Mouse (Mus musculus) heart, adult 2 months (tissue): ENCODE measurements at regions not wholly inside any gene's neighbourhood (a gene's known extent, or its start where the extent isn't known, plus 50 kb on each side); places are given as distances from the start of the nearest gene placed in this dataset.

Experiments
- DNase-seq, 2 experiments: peaks; one replicate each; pipeline ENCODE4 v3.0.0; 2021
- H3K27ac ChIP-seq: fragments of 200-600 bp; 2 replicates; pipeline ENCODE4 v1.8.1; 2022
- H3K27me3 ChIP-seq: fragments of 200-500 bp; 2 replicates; pipeline ENCODE4 v1.6.1; 2012; ENCODE audit warnings: mild to moderate bottlenecking, low read length, inconsistent platforms, mixed read lengths; ENCODE audit not compliant: control insufficient read depth, insufficient read depth
- H3K36me3 ChIP-seq: fragments of 200-500 bp; 2 replicates; pipeline ENCODE4 v1.6.1; 2012; ENCODE audit warnings: low read length, inconsistent platforms; ENCODE audit not compliant: control insufficient read depth, insufficient read depth
- H3K4me1 ChIP-seq: fragments of 200-500 bp; 2 replicates; pipeline ENCODE4 v1.6.1; 2011; ENCODE audit warnings: low read length; ENCODE audit not compliant: control insufficient read depth, insufficient read depth
- H3K4me3 ChIP-seq: fragments of 200-600 bp; 2 replicates; pipeline ENCODE4 v1.8.1; 2022
- H3K79me2 ChIP-seq: fragments of 200-500 bp; replicated peaks from 2 replicates; pipeline ENCODE4 v1.6.1; 2012; ENCODE audit warnings: mild to moderate bottlenecking, inconsistent platforms, low read length, moderate library complexity, mixed read lengths; ENCODE audit not compliant: control insufficient read depth, insufficient read depth
- H3K9ac ChIP-seq: fragments of 200-500 bp; 2 replicates; pipeline ENCODE4 v1.6.1; 2012; ENCODE audit warnings: low read depth, mild to moderate bottlenecking, control low read depth, inconsistent platforms, low read length, mixed read lengths
- CTCF ChIP-seq: fragments of 200-600 bp; IDR thresholded peaks from 2 replicates; pipeline ENCODE4 v1.8.1; 2022; ENCODE audit warnings: antibody characterized with exemption, mild to moderate bottlenecking, moderate library complexity
- EP300 ChIP-seq: fragments of 200-500 bp; IDR thresholded peaks from 2 replicates; pipeline ENCODE4 v1.6.1; 2011; ENCODE audit warnings: low read depth, low read length, control low read depth; ENCODE audit not compliant: insufficient read depth
- POLR2A ChIP-seq: fragments of 200-500 bp; IDR thresholded peaks from 2 replicates; pipeline ENCODE4 v1.6.1; 2011; ENCODE audit warnings: mild to moderate bottlenecking, low read depth, low read length, control low read depth; ENCODE audit not compliant: insufficient read depth
- WGBS: fragments of 180-500 bp; shearing (Covaris S2); methylation state at CpG from one replicate; pipeline ENCODE4 v1.1.7; 2018; 5-methylcytosine and 5-hydroxymethylcytosine counted together
- intact Hi-C: fragments of 180-260 bp; cut with DNase I; formaldehyde crosslinking; loops from one replicate; pipeline ENCODE4 v1.15.1; 2025

DNA sequence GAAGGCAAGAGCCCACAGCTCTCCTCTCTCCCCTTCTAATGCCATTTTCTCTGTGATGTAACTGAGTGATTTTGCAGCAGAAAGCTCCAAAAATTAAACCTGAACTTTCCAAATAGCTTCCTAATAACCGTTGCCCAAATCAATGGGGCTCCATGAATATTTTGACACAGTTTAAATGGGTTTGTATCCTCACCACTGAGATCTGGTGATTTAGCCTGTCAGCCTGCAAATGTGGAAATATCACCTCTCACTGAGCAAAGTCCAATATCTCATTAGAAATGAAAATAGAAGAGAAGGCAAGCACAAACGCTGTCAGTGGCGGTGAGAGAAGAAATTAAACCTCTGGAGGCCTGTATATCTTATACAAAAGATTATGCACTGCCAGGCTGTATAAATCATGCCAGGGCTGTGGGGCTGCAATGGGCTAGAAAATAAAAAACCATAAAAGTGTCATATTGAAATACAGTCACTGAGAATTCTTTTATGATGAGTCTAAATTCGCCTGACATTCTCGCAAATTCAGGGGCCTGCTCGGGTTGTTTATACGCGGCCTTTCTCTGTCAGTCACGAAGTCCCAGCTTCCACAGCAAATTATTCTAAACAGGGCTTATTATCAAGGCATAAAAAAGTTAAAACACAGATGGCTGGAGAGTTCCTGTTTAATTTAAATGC is 185.1 kb downstream of the Snx10 start:
- no peak overlapping the region for H3K9ac ChIP-seq
- H3K4me3 ChIP-seq = no peak overlapping the region
- H3K27me3 ChIP-seq = no peaks in the 10 kb centered on the region
- no peak for DNase-seq
- TF ChIP-seq CTCF (no peak), POLR2A (no peak), EP300 (no peak)
- H3K27ac ChIP-seq = no peak overlapping the region
- peaks cover 1% of the 10 kb centered on the region; the same call in 1 of the 2 replicates for H3K4me1 ChIP-seq
- H3K36me3 ChIP-seq = no peaks in the 10 kb centered on the region
- WGBS = 80% methylated on average over 9 of the region's 9 CpGs
- no peaks in the 10 kb centered on the region for H3K79me2 ChIP-seq
- intact Hi-C loops = no loop called here

DNA sequence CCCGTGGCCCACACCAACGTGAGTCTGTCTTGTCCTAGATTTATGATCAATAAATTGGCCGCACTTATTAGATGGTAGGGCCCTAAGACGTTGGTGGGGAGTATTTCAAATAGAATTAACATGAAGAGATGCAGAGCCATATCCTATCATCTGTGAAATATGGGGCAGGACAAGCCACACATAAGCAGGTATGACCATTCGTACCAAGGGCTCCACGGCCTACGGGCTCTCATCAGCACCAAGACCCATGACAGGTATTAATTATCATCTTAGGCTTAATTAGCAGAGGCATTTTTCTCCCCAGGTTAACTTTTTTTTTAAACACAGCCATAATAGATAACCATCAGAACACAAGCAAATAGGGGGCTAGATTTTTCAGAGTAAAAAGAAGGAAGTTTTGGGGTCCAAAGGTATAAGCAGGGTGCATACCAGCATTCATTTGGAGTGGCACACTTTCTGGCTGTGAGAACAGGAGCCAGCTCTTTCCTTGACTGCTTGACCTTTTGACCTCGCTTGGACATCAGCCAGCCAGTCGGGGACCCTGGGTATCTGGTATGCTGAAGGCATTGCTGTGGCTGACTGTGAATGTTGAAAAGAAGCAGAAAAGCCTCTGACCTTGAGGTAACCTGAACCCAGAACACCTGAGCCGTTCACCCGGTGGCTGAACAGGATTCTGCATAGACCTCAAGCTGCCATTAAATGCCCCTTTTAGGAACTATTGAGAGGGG is 185.8 kb downstream of the Snx10 start:
- Histone ChIP-seq H3K4me1 (peaks cover 1% of the 10 kb centered on the region; the same call in 1 of the 2 replicates), H3K9ac (no peak overlapping the region), H3K4me3 (no peak overlapping the region), H3K27ac (no peak overlapping the region), H3K27me3 (no peaks in the 10 kb centered on the region), H3K79me2 (no peaks in the 10 kb centered on the region), H3K36me3 (no peaks in the 10 kb centered on the region)
- peak in 1 of 2 experiments; percentile 8 for DNase-seq
- intact Hi-C loops = no loop called here
- TF ChIP-seq CTCF (no peak), POLR2A (no peak), EP300 (no peak)
- 69% methylated on average over 11 of the region's 11 CpGs for WGBS

DNA sequence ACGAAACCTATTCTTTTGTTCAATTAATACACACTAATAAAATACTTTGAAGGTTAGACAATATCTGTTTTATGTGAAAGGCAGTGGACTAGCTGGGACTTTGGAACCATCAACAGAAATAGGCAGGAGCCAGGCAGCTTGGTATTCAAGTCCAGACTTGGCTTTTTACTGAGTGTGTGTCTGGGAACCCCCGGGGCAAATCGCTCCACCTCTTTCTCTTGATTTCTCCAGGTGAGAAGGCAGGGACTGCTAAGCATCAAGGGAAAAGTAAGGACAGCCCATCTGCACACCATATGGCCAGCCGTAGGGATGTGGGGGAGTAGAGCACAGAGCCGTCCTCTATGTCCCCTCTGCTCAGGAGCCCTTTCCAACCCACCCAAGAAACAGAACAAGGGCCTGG is 186.5 kb downstream of the Snx10 start:
- Histone ChIP-seq H3K4me3 (no peak overlapping the region), H3K9ac (no peak overlapping the region), H3K79me2 (no peaks in the 10 kb centered on the region), H3K27me3 (no peaks in the 10 kb centered on the region), H3K36me3 (no peaks in the 10 kb centered on the region), H3K4me1 (peaks cover 1% of the 10 kb centered on the region; the same call in 1 of the 2 replicates), H3K27ac (no peak overlapping the region)
- 81% methylated on average over 5 of the region's 5 CpGs for WGBS
- TF ChIP-seq CTCF (no peak), EP300 (no peak), POLR2A (no peak)
- intact Hi-C loops = no loop called here
- no peak for DNase-seq

DNA sequence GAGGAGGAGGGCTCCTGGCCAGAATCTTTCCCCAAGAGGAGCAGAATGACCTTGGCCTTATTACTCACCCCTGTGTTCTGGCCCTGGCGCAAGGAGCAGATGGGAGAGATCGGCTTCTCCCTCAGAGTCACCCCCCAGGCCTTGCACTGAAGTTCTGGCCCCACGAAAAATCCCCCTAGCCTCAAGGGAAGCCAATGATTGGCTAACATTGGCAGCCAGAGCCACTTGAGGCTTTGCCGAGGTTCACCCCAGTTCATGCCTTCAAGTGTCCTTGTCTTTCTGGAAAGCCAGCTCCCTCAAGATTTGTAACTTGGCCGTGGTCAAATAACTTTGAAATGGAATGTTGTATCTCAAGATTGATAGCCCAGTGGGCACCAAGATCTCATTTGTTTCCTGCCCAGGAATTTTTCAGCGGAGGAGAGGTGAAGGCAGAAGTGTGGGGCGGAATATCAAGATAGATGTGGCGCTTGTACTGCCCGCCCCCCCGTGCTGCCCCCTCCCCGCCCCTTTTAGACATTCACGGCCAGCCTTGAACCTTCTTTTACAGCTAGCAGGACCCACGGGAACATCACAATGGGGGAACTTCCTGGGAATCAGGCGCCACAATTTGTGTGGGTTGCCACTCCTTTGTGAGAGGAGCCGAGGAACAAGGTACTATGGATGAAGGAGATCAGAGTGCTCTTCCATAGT is 187.4 kb downstream of the Snx10 start:
- Histone ChIP-seq H3K79me2 (no peaks in the 10 kb centered on the region), H3K36me3 (no peaks in the 10 kb centered on the region), H3K9ac (no peak overlapping the region), H3K4me1 (peaks cover 1% of the 10 kb centered on the region; the same call in 1 of the 2 replicates), H3K27ac (no peak overlapping the region), H3K27me3 (no peaks in the 10 kb centered on the region), H3K4me3 (no peak overlapping the region)
- intact Hi-C loops = no loop called here
- 73% methylated on average over 15 of the region's 15 CpGs for WGBS
- TF ChIP-seq POLR2A (no peak), CTCF (no peak), EP300 (no peak)
- DNase-seq = peak in 1 of 2 experiments; percentile 40

DNA sequence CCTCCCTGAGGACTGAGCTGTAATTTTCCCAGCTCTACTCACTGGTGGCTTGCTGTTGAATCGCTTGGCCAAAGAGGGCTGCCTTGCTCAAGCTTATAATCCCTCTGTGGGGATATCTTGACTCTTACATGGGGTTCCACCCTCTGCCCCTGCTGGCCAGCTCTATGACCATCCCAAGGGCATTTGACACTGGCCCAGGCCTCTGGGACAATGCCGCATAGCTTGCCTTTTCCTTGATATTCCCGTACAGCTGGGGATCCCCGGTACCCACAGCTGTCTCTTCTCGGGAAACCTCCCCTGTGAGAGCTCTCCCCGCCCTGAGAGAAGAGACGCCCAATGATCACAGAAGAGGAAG is 187.9 kb downstream of the Snx10 start:
- TF ChIP-seq EP300 = no peak
- no peak for TF ChIP-seq POLR2A
- no peak for TF ChIP-seq CTCF
- no peak for DNase-seq

More for the DNA sequence above, 187.9 kb downstream of the Snx10 start:
- no peaks in the 10 kb centered on the region for H3K79me2 ChIP-seq
- no peak overlapping the region for H3K27ac ChIP-seq
- intact Hi-C loops = no loop called here
- H3K36me3 ChIP-seq = no peaks in the 10 kb centered on the region
- H3K9ac ChIP-seq = no peak overlapping the region
- H3K4me3 ChIP-seq = no peak overlapping the region
- WGBS = 79% methylated on average over 7 of the region's 7 CpGs
- no peaks in the 10 kb centered on the region for H3K27me3 ChIP-seq
- H3K4me1 ChIP-seq = peaks cover 1% of the 10 kb centered on the region; the same call in 1 of the 2 replicates
